Mouse (Mus musculus) gastrocnemius, adult 8-10 months (tissue): ENCODE data around the gene Slc30a1. TPM values are rescaled to one million over a fixed set of nuclear protein-coding genes. Genes with fewer than 3 reads are reported as not detected.

Experiments used
- DNase-seq, 2 experiments: peaks; one replicate each; pipeline ENCODE4 v3.0.0; 2022; ENCODE audit warnings: low spot score in 2 of 2
- total RNA-seq, 4 experiments: library from RNA; stranded (reverse); gene quantifications; 2 replicates each; pipeline ENCODE4 v1.2.4; 2022

The Slc30a1 gene
- total RNA-seq, 4 experiments from 2014 or later = 5.4 to 8.7 (median 7.3) TPM

DNA sequence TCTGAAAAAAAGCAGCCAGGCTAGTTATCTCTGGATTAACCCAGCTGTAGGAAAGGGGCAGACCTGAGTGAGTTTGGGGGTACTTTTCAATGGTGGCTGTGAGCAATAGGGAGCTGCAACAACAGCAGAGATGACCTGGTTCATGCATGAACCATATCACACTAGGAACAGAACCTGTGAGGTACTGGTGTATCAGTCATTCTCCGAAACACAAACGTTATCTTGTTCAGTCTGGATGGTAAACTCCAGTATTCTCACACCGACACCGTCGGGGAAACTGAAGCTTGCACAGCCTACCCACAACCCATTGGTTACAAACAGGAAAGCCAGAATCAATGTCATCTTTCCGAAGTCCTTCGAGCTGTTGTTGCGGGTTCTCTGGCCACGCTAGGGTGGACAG is 11.7 kb upstream of the Slc30a1 start:
- DNase-seq = no peak

DNA sequence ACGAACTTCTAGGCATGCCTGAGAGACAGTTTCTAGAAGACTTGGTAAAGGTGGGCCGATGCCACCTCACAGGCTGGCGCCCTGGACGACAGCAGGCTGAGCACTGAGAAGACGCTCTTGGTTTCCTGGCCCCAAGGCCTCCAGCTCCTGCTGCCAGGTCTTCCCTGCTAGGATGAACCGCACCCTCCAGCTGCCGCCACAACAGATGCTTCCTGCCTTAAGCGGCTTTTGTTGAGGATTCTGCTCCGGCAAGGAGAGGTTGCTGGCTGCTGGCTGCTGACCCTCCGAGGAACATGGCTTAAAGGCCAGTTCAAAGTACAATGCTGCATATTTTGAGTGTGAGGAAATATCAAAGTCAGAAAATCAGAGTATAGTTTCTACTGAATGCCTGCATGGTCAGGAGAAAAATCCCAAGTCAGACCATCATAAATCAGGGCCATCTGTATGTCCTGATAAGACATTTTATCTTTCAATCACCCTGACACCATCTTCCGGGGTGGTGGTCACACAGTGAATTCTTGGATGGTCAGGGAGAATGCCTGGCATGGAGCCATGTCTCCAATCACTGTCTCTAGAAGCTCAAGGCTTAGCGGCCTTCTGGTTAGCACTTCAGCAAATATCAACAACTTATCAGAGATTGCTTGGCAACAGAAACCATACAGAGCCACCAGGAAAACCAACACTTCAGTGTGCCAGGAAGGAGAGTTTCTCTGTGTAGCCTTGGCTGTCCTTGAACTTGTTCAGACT is 9.6 kb upstream of the Slc30a1 start:
- peak in 1 of 2 experiments; percentile 22 for DNase-seq

DNA sequence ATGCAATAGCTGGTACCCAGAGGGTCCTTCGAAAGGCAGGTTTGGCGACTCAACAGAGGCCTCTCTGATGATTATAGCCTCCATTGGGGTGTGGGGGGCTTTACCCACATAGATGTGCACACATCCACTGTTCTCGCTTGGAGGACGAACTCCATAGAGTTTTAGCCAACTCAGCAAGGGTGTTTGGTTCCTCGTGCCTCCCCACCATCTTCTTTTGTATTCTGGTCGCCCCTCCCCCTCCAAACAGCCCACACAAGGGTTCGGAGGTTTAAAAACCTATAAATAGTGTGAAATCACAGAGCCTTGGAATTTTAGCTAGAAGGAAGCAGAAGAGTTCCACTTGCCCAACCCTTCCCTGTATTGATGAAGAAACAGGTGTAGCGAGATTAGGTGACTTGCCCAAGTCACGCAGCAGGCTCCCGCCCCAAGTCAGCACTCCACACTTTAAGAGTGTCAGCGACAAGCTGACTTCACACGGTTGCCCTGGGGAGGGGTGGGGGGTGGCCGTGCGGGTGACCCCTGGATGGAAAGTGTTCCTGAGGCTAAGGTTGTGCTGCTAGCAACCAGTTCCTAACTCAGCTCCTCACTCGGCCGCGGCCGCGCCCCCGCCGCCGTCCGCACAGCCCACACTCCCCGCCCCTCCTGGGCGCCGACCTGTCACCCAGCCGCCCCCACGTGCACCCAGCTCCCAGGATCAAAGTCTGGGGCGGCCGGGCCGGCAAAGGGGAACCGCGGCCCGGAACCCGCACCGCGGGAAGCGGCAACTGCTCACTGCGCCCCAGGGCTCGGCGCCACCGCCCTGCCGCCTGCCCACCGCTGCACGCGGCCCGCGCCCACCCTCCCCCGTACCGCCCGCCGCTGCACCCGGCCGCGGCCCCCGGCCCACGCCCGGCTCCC is 682 bp upstream of the Slc30a1 start:
- DNase-seq = peak; percentile 30 to 53

DNA sequence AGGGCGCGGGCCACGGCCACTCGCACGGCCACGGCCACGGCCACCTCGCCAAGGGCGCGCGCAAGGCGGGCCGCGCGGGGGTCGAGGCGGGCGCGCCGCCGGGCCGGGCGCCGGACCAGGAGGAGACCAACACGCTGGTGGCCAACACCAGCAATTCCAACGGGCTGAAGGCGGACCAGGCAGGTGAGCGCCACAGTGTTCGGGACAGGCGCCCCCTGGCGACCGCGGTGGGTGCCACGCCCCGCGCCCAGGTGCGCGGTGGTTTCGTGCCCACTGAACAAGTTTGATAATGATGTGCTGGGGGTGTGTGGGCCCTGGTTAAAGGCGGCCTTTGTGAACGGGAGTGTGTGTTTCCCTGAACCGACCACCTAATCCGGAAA is 854 bp downstream of the Slc30a1 start:
- peak; percentile 57 to 65 for DNase-seq

DNA sequence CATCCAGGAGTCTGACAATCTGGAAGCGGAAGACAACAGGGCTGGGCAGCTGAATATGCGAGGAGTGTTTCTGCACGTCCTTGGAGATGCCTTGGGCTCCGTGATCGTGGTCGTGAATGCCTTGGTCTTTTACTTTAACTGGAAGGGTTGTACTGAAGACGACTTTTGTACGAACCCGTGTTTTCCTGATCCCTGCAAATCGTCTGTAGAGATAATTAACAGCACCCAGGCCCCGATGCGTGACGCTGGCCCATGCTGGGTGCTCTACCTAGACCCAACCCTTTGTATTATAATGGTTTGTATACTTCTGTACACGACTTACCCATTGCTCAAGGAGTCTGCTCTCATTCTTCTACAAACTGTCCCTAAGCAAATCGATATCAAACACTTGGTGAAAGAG is 2.3 kb downstream of the Slc30a1 start:
- DNase-seq = no peak

DNA sequence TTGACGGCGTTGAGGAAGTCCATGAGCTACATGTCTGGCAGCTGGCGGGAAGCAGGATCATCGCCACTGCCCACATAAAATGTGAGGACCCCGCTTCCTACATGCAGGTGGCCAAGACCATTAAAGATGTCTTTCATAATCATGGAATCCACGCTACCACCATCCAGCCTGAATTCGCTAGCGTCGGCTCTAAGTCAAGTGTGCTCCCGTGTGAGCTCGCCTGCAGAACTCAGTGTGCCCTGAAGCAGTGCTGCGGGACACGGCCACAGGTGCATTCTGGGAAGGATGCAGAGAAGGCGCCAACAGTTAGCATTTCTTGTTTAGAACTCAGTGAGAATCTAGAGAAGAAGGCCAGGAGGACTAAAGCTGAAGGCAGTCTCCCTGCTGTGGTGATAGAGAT is 2.7 kb downstream of the Slc30a1 start:
- DNase-seq = no peak

DNA sequence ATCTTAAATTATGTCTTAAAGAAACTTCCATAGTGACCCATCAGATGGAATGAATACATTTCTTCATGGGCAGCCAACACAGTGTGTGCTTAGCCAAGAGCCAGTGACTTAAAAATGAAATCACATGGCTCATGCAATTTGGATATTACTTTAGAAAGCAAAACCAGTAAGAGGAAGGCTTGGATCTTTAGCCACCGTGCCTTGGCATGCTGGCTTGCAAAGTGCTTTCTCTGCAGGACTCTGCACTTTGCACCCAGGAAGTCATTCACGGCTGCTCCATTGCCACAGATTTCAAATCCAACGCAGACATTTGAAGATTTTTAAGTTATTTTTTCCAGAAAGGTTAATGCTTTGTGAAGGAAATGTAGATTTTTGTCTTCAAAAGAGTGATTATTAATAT is 4.1 kb downstream of the Slc30a1 start:
- no peak for DNase-seq

DNA sequence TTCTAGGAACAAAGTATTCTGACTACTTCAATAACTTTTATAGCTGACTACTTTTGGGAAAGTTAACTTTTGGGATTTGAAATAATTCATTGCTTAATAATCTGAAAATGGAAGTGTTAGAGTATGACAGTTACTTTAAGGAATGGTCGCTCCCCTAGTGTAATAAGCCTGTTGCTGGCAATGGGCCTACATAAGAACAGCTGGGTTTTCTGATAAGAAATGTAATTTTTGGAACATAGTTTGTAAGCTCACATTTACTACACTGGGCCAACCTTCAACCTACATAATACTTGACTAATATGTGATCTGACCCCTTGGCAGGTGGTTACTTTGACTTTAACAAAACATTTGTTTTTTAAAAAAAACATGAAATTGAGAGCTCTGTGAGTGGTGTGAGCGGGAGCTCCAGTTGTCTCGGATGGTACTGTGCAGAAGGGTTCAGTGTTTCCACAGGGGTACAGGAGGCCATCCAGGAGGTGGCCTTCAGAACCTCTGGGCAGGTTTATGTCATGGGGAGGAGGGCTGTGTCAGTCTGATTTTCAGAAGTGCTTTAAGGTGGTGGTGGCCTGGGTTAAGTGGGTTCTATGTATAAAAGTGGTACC is 4.6 kb downstream of the Slc30a1 start:
- DNase-seq = no peak

DNA sequence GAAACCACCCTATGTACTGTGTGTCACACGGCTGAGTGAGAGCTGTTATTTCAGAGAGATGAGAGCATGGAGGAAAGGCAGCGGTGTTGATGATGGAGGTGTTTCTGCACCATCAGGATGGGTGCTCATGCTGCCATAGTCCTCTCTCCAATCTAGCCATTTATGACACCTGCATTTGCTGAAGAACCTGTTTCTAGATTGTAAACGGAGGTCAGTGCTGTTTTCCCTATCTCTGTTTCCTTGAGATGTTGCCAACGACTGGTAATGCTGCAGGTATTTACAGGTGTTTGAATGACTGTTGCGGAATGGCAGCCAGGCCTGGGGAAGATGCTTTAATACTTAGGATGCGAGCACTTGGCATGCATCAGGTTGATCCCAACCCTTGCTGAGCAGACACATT is 8.1 kb downstream of the Slc30a1 start:
- DNase-seq = no peak

DNA sequence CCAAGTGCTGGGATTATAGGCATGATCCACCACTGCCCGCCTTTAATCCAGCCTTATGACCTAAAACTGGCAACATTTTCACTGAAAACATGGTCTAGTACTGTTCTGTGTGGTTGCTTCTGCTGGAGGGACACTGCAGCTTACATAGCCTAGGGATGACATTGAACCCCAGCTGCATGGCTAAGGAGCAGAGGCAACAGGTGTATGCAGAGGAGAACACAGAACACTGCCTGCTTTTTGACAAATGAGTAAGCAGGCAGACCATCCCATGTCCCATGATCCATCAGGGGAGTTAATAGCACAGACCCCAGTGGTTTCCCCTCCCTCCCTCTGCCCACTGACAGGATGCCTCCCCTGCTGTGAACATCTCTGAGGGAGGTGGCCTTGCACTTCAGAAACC is 9.0 kb downstream of the Slc30a1 start:
- no peak for DNase-seq

DNA sequence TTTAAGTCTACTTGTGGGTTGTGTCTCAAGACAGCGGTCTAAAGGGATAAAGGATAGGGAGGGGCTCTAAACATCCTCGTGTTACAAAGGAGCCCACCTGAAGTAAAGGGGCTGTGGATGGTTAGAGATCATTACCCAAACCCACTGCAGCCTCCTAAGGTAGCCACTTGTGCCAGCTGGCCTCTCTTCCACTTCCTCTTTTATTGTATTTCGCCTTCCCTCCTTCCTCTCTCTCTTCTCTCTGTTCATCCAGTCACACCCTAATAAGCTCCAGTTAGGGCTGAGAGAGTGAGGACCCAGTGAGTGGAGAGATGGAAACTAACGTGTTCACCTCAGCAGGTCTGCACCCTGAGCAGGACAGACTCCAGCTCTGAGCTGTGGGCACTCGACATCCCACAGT is 10.3 kb downstream of the Slc30a1 start:
- no peak for DNase-seq

DNA sequence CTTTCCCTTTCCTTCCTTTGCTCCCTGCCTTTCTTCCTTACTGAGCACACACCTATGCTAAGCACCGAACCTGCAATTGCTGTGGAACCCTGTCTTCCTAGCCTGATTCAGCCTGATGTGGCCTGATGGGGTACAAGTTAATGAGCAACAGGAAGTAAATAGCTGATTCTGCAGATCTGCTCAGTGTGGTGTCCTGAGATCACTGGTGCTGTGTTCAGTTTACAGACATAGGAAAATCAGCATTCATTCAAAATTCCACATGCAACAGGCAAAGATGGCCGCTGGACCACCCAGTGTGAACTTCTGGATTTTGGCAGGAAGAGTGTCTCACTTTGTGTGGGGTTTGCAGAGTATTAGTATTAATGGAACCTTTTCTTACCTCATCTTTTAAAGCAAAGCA is 12.8 kb downstream of the Slc30a1 start:
- DNase-seq = no peak

DNA sequence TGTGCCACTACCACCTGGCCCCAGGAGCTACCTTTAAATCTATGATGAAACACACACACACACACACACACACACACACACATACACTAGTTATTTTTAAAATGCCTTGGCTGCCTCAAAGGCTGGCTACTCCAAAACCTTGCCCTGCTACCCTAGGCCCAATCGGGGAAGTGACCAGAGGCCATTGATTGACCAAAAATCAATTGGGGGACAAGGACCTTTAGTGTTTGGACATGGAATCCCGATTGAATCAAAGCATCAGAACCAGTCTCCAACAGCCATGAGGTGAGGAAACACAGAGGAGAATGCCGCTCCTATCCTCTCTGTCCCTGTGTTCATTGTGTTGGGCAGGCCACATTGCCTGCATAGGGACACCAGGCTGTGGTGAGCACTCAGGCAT is 15.1 kb downstream of the Slc30a1 start:
- no peak for DNase-seq

DNA sequence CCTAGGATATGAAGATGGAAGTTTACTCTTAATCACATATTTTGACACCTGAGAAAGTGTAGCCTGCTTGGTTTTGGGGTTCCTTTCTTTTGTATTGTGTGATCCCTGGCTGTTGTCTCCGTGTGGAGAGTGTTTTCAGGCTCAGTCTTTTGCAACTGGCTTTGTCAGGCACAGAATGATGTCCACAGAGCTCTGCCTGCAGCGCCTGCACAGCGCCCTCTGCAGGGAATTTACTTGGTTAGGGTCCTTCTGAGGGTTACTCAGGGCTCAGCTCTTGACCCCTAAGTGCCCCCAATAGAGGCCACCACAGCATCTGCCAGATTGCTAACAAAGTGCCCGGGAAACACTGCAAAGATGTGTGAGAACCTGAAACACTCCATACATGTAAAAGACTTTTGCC is 18.9 kb downstream of the Slc30a1 start:
- DNase-seq = no peak

DNA sequence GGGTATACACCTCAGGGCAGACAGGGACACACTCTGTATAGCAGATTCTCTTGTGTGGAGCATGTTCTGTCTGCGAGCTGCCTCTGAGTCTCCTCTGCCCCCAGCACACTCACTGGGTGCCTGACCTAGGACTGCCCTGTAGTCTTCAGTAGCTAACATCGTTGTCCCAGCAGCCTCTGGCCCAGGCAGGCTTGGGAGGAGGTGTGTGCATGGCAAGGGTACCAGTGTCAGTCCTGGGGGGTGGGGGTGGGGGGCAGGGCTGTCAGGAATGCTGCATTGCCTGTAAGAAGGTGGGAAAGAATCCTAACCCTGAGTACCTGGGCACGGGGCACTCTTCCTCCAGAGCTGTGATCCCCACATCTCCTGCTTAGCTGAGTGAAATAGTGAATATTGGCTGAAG is 20.1 kb downstream of the Slc30a1 start:
- DNase-seq = no peak

DNA sequence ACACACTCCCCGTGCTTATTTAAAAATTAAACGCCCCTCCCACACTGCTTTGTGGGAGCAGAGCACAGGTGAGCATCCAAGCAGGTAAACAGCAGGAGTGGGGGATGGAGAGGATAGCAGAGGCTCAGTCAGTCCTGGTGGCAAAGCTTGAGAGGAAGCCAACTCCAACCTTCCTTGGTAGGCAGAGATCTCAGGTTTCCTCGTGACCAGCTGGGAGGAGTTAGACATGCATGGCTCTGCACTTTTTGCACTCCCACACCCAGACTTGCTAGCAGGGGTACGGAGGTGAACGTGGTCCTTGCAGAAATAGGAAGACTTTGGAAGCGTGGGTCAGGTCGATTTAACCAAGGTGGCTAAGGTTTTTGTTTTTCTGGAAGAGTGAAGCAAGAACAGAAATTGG is 21.8 kb downstream of the Slc30a1 start:
- DNase-seq = no peak

DNA sequence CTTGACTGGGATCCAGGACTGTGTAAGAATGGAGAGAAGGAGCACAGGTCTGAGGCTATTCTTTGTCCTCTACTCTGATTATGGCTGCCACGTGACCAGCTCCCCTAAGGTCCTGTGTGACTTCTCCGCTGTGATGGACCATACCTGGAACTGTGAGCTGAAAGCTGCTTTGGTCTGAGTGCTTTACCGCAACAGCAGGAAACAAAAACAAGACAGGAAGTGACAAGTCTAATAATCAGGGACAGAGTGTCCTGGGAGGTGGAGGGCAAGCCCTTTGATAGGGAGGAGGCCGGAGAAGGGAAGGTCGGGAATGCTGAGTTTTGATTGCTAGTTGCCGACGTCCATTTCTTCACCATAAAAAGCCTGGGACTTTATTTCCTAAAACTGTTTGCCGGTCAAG is 22.5 kb downstream of the Slc30a1 start:
- DNase-seq = no peak

DNA sequence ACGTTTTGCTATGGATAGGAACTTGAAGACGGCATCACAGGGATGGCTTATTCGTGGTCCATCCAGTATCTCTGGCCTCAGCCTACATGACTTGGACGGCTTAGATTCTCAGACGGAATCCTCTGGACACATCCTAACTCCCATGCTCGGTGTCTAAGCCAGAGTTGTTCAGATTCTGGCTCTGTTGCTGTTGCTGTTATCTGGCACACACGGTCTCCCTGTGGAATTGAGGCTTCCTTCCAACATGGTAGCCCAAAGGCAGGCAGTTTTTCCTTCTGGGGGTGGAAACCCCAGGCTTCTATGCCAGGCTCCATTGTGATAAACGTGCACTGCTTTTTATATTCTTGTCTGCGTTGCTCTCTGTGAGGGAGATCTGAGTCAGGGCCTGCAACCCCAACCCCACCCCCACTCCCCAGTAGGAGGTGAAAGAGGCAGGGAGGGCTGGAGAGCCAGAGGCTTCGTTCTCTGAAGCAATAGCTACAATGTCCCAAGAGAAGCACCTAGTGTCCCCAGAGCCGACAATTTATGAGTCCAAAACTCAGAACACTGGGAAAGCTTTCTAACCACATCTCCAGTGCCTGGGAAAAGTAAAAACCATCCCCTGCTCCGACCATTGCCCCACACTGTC is 23.4 kb downstream of the Slc30a1 start:
- no peak for DNase-seq

DNA sequence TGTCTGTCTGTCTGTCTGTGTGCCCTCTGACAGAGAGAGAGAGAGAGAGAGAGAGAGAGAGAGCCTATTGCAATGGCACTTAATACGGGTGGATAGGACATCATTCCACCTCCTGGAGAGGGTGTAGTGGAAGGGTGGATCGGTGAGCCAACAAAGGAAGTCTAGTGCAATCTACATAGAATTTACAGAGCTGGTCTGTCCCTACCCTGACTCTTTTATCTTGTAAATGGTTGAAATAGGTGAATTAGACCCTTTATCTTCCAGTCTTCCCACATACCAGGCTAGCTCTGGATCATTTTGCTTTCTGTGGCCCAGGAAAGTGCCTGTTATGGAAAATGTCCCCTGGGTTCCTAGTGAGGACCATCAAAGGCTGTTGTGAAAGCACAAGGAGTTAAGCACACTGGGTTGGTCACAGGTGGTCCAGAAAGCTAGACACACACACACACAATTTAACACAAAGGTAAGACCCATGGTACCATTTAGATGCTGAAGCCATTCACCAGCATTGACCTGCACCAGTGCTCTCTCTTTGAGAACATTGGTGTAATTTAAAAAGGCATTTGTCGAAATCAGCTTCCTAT is 24.0 kb downstream of the Slc30a1 start:
- DNase-seq = no peak

DNA sequence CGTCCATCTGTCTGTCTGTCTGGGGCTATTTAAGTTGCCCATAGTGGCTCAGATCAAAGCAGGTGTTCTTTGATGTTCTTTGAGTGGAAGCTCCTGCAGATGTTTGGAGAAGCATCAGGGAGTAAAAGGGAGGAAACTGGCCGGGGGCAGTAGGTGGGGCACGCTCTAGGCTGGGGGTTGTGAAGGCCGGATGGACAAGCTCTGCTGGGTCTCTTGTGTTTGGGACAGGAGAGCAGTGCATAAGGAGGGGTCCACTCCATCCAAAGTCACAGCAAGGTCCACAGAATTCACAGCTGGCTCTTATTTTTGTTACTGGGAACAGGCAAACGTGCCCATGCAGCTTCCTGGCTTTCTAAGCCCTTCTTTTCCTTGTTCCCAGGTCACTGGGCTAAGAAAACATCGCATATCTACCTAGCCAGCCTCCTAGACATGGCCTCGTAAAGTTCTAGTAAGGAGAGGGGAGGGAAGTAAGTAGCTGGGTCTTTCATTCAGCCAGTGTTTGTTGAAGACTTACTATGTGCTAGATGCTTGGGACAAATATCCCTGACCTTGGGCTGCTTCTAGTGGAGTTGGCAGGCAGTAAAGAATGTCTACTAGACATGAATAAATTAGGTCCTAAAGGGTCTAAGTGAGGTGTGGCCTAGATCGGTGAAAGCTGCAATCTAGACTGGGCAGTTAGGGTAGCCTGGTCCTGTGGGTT is 25.9 kb downstream of the Slc30a1 start:
- no peak for DNase-seq
